Mouse (Mus musculus) natural killer cell, adult 2 months (primary cell): ENCODE results near the gene Apoc2.
A peak's percentile ranks its signal among the peaks of the same experiment; 100 is the strongest.

Source experiments
- DNase-seq, 2 experiments: peaks; one replicate each; pipeline ENCODE4 v3.0.0; 2022; ENCODE audit warnings: low spot score in 2 of 2

Gene Apoc2

DNA sequence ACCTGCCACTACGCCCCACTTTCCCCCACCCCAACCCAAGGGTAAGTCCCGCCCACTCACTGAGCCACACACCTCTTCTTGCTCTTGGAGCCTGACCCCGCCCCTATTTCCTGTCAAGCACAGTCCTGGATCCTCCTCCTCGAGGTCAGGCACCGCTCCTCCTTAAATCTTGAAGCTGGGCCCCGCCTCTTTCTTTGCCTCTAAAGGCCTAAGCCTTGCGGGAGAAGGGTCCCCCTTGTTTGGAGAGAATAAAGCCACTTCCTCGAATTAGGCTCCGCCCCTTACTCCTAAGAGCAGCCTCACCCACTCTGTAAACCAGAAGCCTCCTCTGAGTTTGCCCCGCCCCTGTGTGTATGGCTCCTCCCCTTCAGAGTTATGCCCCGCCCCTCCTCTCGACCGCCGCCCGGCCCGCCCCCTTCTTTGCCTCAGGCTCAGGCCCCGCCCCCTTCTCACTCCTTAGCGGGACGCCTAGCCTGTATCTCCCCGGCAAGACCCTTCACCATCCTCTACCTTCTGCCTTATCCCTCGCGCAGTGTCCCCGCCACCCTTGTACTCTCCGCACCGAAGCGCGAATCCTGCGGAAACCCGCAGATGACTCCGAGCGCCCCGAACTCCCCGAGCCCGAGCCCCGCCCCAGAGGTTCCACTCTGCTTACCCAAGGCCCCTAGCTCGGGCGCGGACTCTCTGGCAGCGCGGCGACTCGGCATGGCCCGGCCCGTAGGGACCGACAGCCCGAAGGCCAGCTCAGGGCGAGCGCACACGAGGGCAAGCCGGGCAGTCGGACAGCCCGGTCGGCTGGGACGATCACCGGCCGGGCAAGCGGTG, 49.0 kb downstream of the Apoc2 start:
- DNase-seq = peak; percentile 98

DNA sequence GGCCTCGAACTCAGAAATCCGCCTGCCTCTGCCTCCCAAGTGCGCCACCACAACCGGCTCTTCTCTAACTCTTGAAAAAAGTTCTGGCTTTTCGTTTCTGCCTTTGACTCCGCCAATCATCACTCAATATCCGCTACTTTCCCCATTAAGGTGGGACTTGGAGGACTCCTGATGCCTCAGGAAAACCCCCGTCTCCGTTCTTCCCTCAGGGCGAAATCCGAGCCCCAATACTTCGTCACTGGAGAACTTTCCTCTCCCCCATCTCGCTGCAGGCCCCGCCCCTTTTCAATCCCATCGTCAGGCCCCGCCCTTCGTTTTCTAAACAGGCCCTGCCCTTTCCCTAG, 49.6 kb downstream of the Apoc2 start:
- DNase-seq = no peak

DNA sequence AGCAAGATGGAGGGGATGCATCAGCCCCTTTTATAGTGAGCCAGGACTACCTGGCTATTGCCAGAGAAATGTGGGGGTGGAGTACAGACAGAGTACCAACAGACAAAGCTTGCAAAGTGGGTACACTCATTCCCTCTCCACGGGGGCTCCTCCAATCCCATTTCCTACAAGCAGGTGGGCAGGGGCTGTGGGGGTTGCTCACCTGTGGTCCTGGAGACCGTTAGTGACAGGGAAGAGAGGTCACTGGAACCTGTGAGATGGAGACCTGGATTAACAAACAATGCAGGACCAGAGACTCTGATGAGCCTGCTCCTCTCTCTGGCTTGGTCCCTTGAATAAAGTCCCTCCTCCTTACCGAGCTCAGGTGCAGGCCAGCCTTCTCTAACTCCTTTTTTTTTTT, 50.0 kb downstream of the Apoc2 start:
- DNase-seq = no peak

DNA sequence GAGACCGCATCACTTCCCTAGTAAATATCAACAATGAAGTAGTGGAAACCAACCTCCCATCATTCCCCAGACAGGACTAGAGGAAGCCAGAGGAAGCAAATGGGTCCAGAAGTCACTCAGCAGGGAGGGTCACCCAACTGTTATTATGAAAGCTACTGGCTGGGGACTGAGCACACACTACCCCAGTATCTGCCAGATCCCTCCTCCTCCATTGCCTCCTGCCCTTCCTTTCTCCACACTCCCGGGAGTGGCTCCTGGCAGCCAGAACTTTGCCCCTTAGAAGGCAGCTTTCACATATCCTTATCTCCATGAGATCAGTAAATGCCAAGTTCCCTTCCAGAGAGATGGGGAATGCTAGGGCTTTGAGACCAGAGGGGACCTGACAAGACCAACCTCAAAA, 54.3 kb downstream of the Apoc2 start:
- no peak for DNase-seq

DNA sequence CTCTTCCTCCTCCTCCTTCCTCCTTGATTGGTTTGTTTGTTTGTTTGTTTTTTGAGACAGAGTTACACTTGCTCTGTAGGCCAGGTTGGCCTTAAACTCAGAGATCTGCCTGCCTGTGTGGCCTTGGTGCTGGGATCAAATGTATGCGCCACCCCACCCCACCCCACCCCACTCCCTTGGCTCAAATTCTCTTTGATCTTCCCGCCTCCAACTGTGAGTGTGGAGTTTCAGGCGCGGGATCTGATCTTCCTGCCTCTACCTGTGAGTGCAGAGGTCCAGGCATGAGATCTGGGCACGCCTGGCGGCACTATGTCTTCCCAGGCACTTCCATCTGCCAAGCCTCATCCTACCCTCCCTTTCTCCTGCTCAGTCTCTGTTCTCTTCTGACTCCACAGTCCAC, 55.5 kb downstream of the Apoc2 start:
- DNase-seq = no peak
